Mouse (Mus musculus): Measurements from ENCODE around the gene Dlx1.

The Dlx1 gene

DNA sequence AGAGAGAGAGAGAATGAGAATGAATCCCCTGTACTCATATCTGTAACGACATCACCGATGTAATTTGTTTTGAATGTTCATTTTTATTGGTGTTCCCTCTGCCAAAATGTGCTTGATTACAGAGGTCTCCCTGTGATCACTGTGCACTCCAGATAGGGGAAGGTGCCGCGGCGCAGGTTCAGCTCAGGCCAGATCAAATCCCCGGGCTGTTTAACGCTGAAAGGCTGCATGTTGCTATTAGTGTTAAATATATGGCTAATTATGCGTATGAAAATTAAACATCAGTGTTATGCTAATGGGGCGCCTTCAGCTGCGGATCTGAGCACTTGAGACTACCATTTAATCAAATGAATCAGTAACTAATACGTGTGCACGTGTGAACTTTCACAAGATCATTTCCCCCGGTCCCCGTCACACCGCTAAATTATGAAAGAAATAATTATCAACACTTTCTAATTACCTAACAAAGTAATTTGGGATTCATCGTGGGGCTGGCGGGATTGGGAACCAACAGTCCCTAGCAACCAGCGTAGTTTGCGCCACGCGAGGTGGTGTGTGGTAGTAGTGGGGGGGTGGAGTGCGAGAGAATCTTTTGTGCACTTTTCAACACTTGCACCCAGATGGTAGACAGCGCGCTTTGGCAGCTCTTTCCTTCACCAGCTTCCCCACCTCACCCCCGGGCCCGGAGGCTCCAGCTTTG is at the start of gene Dlx1:
TSS of gene Dlx1 (plus strand) at position 100 of the 700 bp plus-strand sequence.
- DNase-seq (ENCODE audit: low read depth, low spot score), result no peak

DNA sequence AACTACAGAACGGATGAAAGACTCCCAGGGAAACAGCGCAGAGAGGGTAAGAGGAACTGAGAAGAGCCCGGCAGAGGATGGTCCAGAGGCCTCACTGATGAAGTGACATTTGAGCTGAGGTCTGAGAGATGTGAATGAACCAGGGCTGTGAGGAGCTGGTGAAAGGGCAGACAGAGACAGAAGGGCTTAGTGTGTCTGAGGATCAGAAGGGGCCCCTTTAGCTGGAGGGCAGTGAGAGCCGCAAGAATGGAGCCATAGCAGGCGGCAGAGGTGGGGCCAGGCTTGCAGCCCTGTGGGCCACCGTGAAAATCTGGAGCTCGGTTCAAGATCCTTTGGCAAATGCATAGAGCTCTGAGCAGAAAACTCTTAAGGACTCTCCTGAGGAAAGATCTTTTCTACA is 48.0 kb upstream of the Dlx1 start:
- DNase-seq (ENCODE audit: low read depth, low spot score), result no peak

DNA sequence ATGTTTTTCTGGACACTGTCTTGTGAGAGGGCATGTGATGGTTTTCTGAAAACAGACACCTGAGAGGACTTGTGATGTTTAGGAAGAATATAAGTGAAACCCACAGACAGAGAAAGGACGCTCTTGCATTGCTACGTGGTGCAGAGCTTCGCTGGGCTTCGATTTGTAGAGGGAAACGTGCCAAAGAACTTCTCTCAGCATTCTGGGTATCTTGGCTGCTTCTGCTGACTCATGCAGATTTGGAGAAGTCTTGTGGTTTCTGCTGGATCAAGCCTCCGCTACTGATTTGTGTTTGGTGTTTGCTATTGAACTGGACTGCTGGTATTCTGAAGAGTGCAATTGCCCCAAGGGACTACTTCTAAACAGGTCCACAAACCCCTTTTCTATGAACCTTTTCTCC is 46.1 kb upstream of the Dlx1 start:
- no peak for DNase-seq (ENCODE audit: low read depth, low spot score)

GRCm38 (mm10) chr2:71483046-71483716 is 44.7 kb upstream of the Dlx1 start:
- no peak for DNase-seq (ENCODE audit: low read depth, low spot score)

- no peak for DNase-seq (ENCODE audit: low read depth, low spot score)
Observed at GRCm38 (mm10) chr2:71483717-71484066, 44.2 kb upstream of the Dlx1 start.

- no peak for DNase-seq (ENCODE audit: low read depth, low spot score)
Observed at GRCm38 (mm10) chr2:71491295-71491694, 36.6 kb upstream of the Dlx1 start.

DNA sequence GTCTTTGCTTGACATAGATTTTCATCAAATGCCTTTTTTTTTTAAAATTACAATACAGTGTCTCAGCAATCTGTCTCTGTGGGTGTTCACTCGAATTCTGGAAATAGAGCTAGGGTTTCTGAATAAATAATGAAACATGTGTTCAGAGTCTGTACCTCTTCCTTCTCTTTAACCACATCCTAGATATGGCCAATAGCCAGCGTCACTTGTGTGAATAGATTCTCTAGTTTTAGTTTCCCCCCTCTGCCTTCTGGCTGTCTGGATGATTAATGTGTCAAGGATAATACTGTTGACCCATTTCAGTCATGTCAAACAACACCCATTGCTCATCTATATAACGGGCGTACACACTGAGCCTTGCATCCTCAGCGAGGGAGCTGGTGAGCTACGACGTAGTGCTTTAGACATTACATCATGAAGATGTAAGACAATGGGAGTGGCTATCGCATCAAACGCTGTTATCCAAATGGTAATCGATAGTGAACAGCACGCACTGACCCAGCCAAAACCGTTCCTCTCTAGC is 34.7 kb upstream of the Dlx1 start:
- no peak for DNase-seq (ENCODE audit: low read depth, low spot score)

DNA sequence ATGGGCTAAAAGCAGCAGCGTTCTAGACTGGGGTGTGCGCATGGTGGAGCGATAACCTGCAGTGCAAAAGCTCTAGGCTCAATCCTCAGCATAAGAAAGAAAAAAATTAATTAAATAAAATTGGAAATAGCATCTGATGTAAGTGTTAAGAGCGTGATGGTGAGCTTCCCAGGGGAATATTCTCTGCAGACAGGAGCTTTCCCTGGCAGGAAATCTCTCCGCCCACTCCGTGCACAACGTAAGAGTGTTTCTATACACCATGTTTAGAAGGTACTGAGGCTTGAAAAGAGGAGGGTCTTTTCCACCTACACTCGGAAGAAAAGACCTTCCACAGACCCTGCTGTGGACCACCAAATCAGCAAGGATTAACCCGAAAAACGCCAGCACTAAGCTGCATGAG is 33.4 kb upstream of the Dlx1 start:
- DNase-seq (ENCODE audit: low read depth, low spot score), result peak; percentile 57

DNA sequence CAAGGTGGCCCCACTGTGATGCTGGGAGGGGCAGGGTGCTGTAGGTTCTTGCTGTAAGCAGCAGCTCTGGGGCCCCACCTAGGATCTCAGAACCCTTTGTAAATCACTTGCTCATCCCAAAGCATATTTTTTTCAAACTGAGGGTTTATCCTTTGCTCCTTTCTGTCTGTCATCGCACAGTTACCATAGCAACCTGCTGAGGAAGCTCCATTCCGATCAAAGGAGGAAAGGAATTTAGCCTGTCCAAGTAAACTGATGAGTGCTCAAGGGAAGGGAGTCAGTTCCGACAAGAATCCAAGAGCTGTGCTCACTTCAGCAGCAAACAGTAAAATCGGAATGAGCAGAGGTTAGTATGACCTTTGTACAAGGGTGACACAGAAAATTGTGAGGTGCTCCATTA is 32.9 kb upstream of the Dlx1 start:
- DNase-seq (ENCODE audit: low read depth, low spot score), result no peak

DNA sequence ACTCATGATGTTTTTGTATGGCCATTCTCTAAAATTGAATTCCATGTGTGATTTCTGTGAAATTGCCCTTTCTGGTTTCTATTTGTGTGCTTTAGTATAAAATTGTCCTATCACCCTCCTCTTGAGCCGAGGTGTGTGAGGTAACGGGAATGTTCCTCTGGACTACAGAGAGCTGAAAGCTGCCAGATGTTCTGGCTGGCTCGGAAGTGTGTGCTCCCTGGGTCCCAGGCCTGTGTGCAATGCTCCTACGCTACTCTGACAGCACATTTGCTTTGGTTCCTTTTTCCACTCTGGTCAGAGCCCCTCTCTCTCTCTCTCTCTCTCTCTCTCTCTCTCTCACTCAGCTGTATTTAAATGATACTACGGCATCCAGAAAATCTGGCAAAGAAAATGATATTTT is 30.7 kb upstream of the Dlx1 start:
- no peak for DNase-seq (ENCODE audit: low read depth, low spot score)

DNA sequence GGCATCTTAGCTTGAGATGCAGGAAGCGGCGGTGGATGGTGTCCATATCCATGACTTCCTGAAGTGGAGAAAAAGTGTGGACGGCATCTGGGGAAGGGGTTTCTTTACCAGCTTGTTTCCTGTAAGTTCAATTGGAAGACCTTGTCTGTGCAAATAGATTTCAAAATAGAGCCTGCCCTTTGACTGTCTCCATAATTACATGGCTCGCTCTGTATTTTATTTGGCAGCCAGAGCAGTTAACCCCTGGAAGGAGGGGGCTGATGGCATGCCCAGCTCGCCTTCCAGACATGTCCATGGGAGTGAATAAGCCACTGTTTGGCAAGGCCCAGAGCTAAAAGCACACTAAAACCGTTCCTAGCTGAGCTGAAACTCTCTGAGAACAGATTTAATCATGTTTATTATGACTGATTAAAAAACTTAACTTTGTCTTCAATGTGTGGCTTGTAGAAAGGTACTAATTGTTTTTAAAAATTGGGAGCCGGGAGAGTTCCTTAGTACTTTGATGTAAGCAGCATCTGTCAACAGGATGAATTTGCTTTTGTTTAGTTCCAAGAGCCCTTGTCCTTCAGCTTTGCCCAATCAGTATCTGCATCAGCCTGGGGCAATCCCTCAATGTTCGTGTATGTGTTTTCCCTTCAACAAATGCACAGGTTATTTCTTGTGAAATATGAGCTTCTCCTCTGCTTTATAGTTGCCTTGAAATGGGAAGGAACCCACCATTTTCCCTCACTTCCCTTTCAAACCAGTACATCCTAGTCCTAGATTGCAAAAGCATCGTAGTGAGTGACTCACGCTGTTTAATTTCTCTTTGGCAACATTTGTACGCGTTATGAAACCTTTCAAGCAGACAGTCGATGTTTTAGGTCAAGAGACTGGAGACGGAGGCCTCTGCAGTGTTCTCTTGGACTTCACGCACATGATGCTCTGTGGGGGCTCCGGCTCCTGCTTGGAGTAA is 28.4 kb upstream of the Dlx1 start:
- no peak for DNase-seq (ENCODE audit: low read depth, low spot score)

GRCm38 (mm10) chr2:71504852-71505251 is 23.1 kb upstream of the Dlx1 start:
- no peak for DNase-seq (ENCODE audit: low read depth, low spot score)

DNA sequence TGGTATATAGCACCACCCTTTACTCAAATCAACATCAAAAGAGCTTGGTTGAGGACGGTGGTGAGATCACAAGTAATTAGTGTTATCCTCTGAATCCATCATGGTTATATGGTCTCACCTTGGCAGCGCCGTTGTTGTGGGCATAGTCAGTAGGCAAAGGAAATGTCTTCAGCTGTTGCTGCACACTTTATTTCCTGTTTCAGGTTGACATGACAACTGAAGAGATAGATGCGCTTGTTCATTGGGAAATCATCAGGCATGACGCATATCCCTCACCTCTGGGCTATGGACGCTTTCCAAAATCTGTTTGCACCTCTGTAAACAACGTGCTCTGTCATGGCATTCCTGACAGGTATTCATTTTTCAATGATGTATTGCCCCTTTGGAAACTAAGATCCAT is 16.7 kb upstream of the Dlx1 start:
- no peak for DNase-seq (ENCODE audit: low read depth, low spot score)

GRCm38 (mm10) chr2:71512326-71512725 is 15.6 kb upstream of the Dlx1 start:
- no peak for DNase-seq (ENCODE audit: low read depth, low spot score)

GRCm38 (mm10) chr2:71516995-71517394 is 10.9 kb upstream of the Dlx1 start:
- DNase-seq (ENCODE audit: low read depth, low spot score), result no peak

GRCm38 (mm10) chr2:71517466-71518099 is 10.3 kb upstream of the Dlx1 start:
- no peak for DNase-seq (ENCODE audit: low read depth, low spot score)

GRCm38 (mm10) chr2:71522871-71523270 is 5.0 kb upstream of the Dlx1 start:
- DNase-seq (ENCODE audit: low read depth, low spot score), result no peak

GRCm38 (mm10) chr2:71523431-71523830 is 4.5 kb upstream of the Dlx1 start:
- DNase-seq (ENCODE audit: low read depth, low spot score), result no peak

DNA sequence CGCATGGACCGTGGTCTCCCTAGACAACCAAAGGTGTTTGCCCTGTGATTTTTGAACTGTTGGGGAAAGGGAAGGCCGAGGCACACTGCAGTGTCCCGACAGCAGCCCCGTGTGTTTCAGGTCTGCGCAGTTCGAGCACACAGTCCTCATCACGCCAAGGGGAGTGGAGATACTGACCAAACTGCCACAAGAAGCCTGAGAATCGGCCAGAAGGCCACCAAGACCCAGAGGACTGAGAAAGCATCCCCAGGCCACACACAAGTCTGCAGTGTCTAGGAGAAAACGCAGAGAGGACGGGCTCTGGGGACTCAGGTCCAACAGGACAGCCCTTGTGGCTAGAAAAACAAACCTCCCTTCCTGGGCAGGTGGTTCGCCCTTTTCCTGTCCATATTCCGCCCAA is 3.1 kb upstream of the Dlx1 start:
- no peak for DNase-seq (ENCODE audit: low read depth, low spot score)

DNA sequence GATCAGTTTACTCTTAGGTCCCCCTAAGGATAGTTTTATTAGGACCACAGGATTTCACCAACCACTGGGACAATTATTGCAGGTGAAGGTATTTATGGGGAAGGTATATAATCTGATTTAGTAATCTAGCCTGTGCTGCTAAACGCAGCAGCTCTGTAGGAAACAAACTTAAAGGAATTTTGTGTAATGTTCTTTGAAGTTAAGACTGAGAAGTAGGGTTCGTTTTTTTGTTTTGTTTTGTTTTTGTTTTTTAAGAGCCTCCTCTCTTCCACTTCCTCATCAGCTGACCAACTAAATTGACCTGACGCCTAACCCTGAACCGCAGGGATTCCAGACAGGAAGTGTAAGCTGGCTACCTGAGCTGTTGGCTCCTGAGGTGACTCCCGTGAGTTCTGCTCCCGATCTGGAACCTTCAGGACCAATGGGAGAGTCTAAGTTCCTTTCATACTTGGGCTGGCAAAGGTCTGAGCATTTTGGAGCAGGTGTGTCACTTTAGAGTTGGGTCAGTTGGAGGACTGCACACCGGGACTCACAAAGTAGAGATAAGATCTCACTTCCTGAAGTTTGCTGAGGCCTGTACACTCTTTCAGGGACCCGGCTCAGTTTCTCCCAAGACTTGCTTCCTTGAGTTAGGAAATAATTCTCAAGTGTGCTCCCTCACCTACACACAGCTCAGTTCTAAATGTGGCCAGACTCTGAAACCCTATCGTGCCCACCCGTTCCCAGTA is 1.2 kb upstream of the Dlx1 start:
- DNase-seq (ENCODE audit: low read depth, low spot score), result no peak

Measured in telencephalon, adult 2 months (tissue).